Mouse (Mus musculus): ENCODE data around the gene Setx. TPM values are rescaled to one million over a fixed set of nuclear protein-coding genes. Genes with fewer than 3 reads are reported as not detected.
"Not testable (repeated sequence)": the region's sequence is repeated elsewhere in the genome, so short reads cannot be mapped to it uniquely, and the experiment has no call there.

Gene Setx
- polyA plus RNA-seq, 1 experiment = 113 TPM

- Histone ChIP-seq H3K4me1 (ENCODE audit: control insufficient read depth, insufficient read depth, low read length) (peaks cover 8% of the 10 kb centered on the region), H3K27ac (ENCODE audit: insufficient read depth, low read length) (no peak overlapping the region), H3K9ac (ENCODE audit: low read depth, poor library complexity, severe bottlenecking) (no peak overlapping the region), H3K27me3 (ENCODE audit: control insufficient read depth, insufficient read depth, low read length, poor library complexity, severe bottlenecking) (no peaks in the 10 kb centered on the region), H3K36me3 (ENCODE audit: control insufficient read depth, insufficient read depth, low read length, poor library complexity, severe bottlenecking) (no peaks in the 10 kb centered on the region), H3K4me3 (ENCODE audit: low read depth, low read length) (no peak overlapping the region), H3K9me3 (replicated peaks; ENCODE audit: control insufficient read depth, insufficient read depth, low read length, poor library complexity, severe bottlenecking) (peaks cover 10% of the 10 kb centered on the region; the same call in 1 of the 2 replicates)
- TF ChIP-seq POLR2A (IDR thresholded peaks at IDR 0.05; ENCODE audit: insufficient read depth, low read length) (no peak), EP300 (IDR thresholded peaks at IDR 0.05; ENCODE audit: insufficient read depth, low read depth, low read length) (no peak), CTCF (IDR thresholded peaks at IDR 0.05; ENCODE audit: low read depth, low read length) (no peak)
These were observed 28.3 kb upstream of the Setx start for GRCm38 (mm10) chr2:29095674-29096073.

- no peak overlapping the region for H3K4me3 ChIP-seq (ENCODE audit: low read depth, low read length)
- peaks cover 11% of the 10 kb centered on the region for H3K9me3 ChIP-seq (replicated peaks; ENCODE audit: control insufficient read depth, insufficient read depth, low read length, poor library complexity, severe bottlenecking)
- peak overlapping the region; percentile 49; the same call in 1 of the 2 replicates for H3K9ac ChIP-seq (ENCODE audit: low read depth, poor library complexity, severe bottlenecking)
- H3K27ac ChIP-seq (ENCODE audit: insufficient read depth, low read length) = peak overlapping the region; percentile 97
- H3K27me3 ChIP-seq (ENCODE audit: control insufficient read depth, insufficient read depth, low read length, poor library complexity, severe bottlenecking) = no peaks in the 10 kb centered on the region
- peaks cover 8% of the 10 kb centered on the region for H3K4me1 ChIP-seq (ENCODE audit: control insufficient read depth, insufficient read depth, low read length)
- TF ChIP-seq CTCF (IDR thresholded peaks at IDR 0.05; ENCODE audit: low read depth, low read length) = no peak
- no peak for TF ChIP-seq POLR2A (IDR thresholded peaks at IDR 0.05; ENCODE audit: insufficient read depth, low read length)
- TF ChIP-seq EP300 (IDR thresholded peaks at IDR 0.05; ENCODE audit: insufficient read depth, low read depth, low read length) = no peak
- no peaks in the 10 kb centered on the region for H3K36me3 ChIP-seq (ENCODE audit: control insufficient read depth, insufficient read depth, low read length, poor library complexity, severe bottlenecking)
These were observed 27.2 kb upstream of the Setx start for GRCm38 (mm10) chr2:29096751-29097150.

- peaks cover 8% of the 10 kb centered on the region for H3K4me1 ChIP-seq (ENCODE audit: control insufficient read depth, insufficient read depth, low read length)
- no peaks in the 10 kb centered on the region for H3K27me3 ChIP-seq (ENCODE audit: control insufficient read depth, insufficient read depth, low read length, poor library complexity, severe bottlenecking)
- TF ChIP-seq CTCF (IDR thresholded peaks at IDR 0.05; ENCODE audit: low read depth, low read length) (no peak), EP300 (IDR thresholded peaks at IDR 0.05; ENCODE audit: insufficient read depth, low read depth, low read length) (no peak), POLR2A (IDR thresholded peaks at IDR 0.05; ENCODE audit: insufficient read depth, low read length) (no peak)
- no peak overlapping the region for H3K9ac ChIP-seq (ENCODE audit: low read depth, poor library complexity, severe bottlenecking)
- H3K4me3 ChIP-seq (ENCODE audit: low read depth, low read length) = no peak overlapping the region
- H3K36me3 ChIP-seq (ENCODE audit: control insufficient read depth, insufficient read depth, low read length, poor library complexity, severe bottlenecking) = no peaks in the 10 kb centered on the region
- peaks cover 18% of the 10 kb centered on the region for H3K9me3 ChIP-seq (replicated peaks; ENCODE audit: control insufficient read depth, insufficient read depth, low read length, poor library complexity, severe bottlenecking)
- H3K27ac ChIP-seq (ENCODE audit: insufficient read depth, low read length) = peak overlapping the region; percentile 97
These were observed 26.5 kb upstream of the Setx start for GRCm38 (mm10) chr2:29097465-29097864.

- H3K27me3 ChIP-seq (ENCODE audit: control insufficient read depth, insufficient read depth, low read length, poor library complexity, severe bottlenecking); H3K36me3 ChIP-seq (ENCODE audit: control insufficient read depth, insufficient read depth, low read length, poor library complexity, severe bottlenecking); H3K9ac ChIP-seq (ENCODE audit: low read depth, poor library complexity, severe bottlenecking); H3K4me3 ChIP-seq (ENCODE audit: low read depth, low read length); H3K4me1 ChIP-seq (ENCODE audit: control insufficient read depth, insufficient read depth, low read length): not testable (repeated sequence)
- Histone ChIP-seq H3K27ac (ENCODE audit: insufficient read depth, low read length) (peak overlapping the region; percentile 97; the same call in 1 of the 2 replicates), H3K9me3 (replicated peaks; ENCODE audit: control insufficient read depth, insufficient read depth, low read length, poor library complexity, severe bottlenecking) (peaks cover 21% of the 10 kb centered on the region)
These were observed 26.0 kb upstream of the Setx start for GRCm38 (mm10) chr2:29097955-29098354.

- no peak overlapping the region for H3K9ac ChIP-seq (ENCODE audit: low read depth, poor library complexity, severe bottlenecking)
- peaks cover 21% of the 10 kb centered on the region for H3K9me3 ChIP-seq (replicated peaks; ENCODE audit: control insufficient read depth, insufficient read depth, low read length, poor library complexity, severe bottlenecking)
- peak overlapping the region; percentile 2; the same call in 1 of the 2 replicates for H3K27ac ChIP-seq (ENCODE audit: insufficient read depth, low read length)
- H3K4me1 ChIP-seq (ENCODE audit: control insufficient read depth, insufficient read depth, low read length) = peaks cover 8% of the 10 kb centered on the region
- TF ChIP-seq EP300 (IDR thresholded peaks at IDR 0.05; ENCODE audit: insufficient read depth, low read depth, low read length) (no peak), CTCF (IDR thresholded peaks at IDR 0.05; ENCODE audit: low read depth, low read length) (no peak), POLR2A (IDR thresholded peaks at IDR 0.05; ENCODE audit: insufficient read depth, low read length) (no peak)
- H3K4me3 ChIP-seq (ENCODE audit: low read depth, low read length) = no peak overlapping the region
- H3K36me3 ChIP-seq (ENCODE audit: control insufficient read depth, insufficient read depth, low read length, poor library complexity, severe bottlenecking) = no peaks in the 10 kb centered on the region
- H3K27me3 ChIP-seq (ENCODE audit: control insufficient read depth, insufficient read depth, low read length, poor library complexity, severe bottlenecking) = no peaks in the 10 kb centered on the region
These were observed 25.2 kb upstream of the Setx start for GRCm38 (mm10) chr2:29098786-29099185.

- Histone ChIP-seq H3K27ac (ENCODE audit: insufficient read depth, low read length) (peak overlapping the region; percentile 82), H3K4me3 (ENCODE audit: low read depth, low read length) (peak overlapping the region; percentile 39), H3K36me3 (ENCODE audit: control insufficient read depth, insufficient read depth, low read length, poor library complexity, severe bottlenecking) (no peaks in the 10 kb centered on the region), H3K9me3 (replicated peaks; ENCODE audit: control insufficient read depth, insufficient read depth, low read length, poor library complexity, severe bottlenecking) (peaks cover 15% of the 10 kb centered on the region), H3K27me3 (ENCODE audit: control insufficient read depth, insufficient read depth, low read length, poor library complexity, severe bottlenecking) (no peaks in the 10 kb centered on the region), H3K4me1 (ENCODE audit: control insufficient read depth, insufficient read depth, low read length) (peaks cover 8% of the 10 kb centered on the region), H3K9ac (ENCODE audit: low read depth, poor library complexity, severe bottlenecking) (peak overlapping the region; percentile 42)
- no peak for TF ChIP-seq CTCF (IDR thresholded peaks at IDR 0.05; ENCODE audit: low read depth, low read length)
These were observed 24.3 kb upstream of the Setx start for GRCm38 (mm10) chr2:29099646-29100045.

All from ES-Bruce4 (cell line).